Mouse (Mus musculus) WW6 (cell line): ENCODE data around the gene Marc1.

ENCODE experiments used
- DNase-seq: peaks from one replicate; pipeline ENCODE4 v3.0.0-alpha.2; 2013; ENCODE audit warnings: low read depth, low spot score

Marc1 gene

GRCm38 (mm10) chr1:184822678-184823077 lies 11.6 kb upstream of the Marc1 start:
- no peak for DNase-seq

- no peak for DNase-seq
Observed at GRCm38 (mm10) chr1:184817768-184818167, 6.7 kb upstream of the Marc1 start.

GRCm38 (mm10) chr1:184811716-184812250 lies 670 bp upstream of the Marc1 start:
- DNase-seq, result no peak

DNA sequence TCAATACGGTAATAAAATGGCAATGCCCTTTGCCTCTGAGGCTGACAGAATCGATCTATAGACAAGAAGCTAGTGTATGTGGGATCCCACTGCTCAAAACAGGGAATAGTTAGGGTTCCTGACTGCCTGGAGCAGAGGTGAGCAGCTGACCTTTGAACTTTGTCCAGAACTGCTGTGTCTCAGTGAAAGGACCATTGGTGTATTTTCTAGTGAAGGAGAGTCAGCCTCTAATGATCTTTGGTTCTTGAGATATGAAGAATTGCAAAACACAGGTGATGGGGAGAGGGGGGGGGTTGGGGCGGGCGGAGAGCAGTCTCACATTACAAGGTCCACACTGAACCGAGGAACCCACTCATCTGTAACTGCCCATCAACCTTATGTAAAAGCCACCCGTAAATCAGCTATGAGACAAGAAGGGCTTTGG lies 1.5 kb downstream of the Marc1 start:
- DNase-seq, result no peak

DNA sequence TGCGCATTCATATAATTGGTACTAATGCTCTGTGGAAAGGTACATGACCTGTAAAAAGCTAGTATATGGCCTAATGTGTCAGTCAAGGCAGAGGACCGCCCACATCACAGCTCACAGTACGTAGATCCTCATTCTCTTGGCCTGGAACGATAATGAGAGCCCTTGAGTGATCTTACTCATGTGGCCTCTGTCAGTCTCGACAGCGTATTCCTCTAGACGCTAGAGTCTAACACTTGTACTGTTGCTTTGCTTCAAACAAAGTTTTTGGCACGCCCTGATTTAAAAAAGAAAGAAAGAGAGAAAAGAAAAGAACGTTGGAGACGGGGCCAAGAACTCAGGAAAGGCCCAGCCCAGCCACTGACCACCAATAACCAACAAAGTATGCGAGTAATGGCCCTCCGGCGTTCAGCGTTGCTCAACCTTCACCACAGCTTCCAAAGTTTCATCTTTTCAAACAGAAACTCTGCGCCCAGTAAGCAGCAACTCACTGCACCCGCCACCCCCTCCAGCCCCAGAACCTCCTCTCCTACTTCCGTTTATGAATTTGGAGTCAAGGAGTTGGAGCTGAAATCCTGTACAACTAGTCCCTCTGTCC lies 2.6 kb downstream of the Marc1 start:
- no peak for DNase-seq

GRCm38 (mm10) chr1:184807627-184808417 lies 3.3 kb downstream of the Marc1 start:
- DNase-seq, result no peak

- DNase-seq, result no peak
Observed at GRCm38 (mm10) chr1:184807123-184807522, 4.0 kb downstream of the Marc1 start.

DNA sequence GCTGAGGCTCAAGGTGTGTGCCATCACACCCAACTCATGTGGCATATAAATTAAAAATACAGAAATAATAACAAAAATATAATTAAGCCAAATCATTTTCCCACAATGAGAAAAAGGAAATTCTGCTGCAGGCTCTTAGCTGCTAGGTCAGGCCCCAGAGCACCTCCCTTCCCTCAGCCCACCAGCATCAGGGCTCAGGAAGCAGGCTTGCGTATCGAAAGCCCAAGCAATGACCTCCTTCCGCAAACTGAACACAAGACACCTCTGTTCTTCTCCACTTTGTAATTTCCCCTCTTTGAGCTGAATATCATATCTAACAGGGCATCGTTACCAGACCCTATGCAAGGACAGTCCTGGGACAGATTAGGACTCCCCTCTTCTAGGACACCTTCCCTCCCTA lies 5.4 kb downstream of the Marc1 start:
- DNase-seq, result no peak

DNA sequence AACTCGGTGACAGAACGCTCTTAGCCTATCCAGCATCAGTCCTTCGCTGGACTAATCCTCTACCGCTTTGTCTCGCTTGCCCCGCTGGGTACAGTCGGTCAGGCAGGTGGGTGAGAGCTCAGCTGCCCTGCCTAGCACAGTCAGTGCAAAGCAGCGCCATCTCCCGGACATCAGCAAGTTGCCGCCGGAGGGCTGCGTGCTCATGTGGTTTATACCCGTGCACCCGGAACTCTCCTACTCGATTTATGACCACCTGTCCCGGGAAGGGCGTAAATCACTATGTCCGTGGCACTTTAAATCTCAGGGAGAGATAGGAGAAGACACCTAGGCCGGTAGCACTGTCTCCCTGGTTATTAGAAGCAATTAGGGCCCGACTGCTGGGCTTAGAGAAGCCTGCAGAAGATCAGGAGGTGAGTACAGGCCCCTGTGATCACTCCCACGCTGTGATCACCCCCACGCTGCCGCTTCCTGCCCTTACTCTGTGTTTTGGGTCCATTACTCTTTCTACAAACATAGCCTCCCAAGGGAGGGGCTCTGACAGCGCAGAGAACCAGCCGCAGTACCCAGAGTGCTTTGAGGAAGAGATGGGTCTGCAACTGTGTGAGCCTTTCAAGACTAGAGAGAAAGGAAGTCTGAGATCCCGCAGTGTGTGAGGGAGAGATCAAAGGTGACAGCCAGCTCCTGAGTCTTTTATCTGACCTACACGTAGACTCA lies 17.8 kb downstream of the Marc1 start:
- peak; percentile 63 for DNase-seq

DNA sequence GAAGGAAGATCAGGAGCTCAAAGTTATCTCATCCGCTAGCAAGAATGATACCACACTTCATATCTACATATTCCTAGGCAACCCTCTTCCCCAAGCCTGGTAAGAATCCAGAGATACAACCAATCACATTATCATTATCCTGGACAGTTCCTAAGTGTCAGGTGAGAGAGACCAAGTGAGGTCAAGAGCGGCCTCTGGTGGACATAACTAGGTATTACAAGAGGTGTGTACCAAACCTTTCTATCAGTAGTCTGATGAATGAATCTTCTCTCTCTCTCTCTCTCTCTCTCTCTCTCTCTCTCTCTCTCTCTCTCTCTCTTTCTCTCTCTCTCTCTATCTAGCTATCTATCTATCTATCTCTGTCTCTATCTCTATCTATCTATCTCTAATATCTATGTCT lies 20.0 kb downstream of the Marc1 start:
- DNase-seq, result no peak

DNA sequence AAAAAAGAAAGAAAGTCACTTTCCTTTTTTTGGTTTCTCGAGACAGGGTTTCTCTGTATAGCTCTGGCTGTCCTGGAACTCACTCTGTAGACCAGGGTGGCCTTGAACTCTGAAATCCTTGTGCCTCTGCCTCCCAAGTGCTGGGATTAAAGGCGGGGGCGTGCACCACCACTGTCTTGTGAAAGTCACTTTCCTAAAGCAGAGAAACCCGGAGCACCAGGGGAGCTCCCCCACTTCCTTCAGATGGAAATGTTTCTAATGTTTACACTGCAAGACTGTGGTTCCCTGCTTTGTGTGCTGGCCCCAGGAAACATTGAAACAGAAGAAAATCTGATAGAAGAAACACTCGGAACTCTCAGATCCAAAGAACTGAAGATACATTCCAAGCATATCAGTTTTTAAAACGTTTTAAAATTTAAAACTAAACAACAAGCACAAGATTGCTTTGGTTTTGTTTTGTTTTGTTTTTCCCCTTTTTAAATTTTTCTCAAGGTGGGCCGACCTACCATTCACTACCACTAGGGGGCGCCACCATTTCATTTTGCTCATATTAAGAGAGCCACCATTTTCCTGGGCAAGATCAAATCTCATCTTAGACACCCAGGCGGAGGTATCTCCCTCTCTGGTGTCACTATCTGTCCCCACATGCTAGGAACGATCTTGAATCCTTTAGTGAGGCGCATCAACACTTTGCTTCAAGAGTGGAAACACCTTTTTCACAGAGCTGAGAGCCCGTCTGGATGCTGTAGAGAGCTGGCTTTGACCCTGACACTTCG lies 24.5 kb downstream of the Marc1 start:
- DNase-seq, result no peak

DNA sequence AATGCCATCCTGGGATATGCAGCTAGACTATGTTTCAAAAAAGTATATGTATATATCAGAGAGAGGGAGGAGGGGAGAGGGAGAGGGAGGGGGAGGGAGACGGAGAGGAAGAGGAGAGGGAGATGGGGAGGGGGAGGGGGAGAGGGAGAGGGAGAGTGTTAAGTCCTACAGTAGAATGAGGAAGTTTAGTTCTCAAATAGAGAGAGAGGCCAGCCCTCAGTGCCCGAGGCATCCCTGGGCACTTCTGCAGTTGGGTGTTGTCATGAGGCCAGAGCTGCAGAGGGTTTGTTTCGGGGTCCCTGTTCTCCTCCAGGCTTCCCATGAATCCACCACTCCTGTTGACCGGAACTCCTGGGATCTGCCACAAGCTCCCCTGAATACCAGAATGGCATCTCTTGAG lies 27.5 kb downstream of the Marc1 start:
- DNase-seq, result no peak

DNA sequence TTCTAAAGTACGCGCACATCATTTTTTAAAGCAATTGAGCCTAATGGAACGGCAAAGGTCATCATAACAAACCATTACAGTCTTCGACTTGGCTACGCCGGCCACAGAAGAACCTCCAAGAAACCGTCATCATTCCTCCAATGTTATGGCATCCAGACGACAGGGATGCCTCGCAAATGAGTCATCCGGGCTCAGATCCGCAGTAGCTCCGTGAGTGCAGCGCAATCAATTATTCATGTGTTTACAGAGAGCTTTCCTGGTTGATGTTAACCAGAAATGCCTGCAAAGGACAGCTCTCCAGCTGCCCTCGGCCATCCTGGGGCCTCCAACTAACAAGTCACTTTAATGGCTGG lies 29.0 kb downstream of the Marc1 start:
- DNase-seq, result no peak

DNA sequence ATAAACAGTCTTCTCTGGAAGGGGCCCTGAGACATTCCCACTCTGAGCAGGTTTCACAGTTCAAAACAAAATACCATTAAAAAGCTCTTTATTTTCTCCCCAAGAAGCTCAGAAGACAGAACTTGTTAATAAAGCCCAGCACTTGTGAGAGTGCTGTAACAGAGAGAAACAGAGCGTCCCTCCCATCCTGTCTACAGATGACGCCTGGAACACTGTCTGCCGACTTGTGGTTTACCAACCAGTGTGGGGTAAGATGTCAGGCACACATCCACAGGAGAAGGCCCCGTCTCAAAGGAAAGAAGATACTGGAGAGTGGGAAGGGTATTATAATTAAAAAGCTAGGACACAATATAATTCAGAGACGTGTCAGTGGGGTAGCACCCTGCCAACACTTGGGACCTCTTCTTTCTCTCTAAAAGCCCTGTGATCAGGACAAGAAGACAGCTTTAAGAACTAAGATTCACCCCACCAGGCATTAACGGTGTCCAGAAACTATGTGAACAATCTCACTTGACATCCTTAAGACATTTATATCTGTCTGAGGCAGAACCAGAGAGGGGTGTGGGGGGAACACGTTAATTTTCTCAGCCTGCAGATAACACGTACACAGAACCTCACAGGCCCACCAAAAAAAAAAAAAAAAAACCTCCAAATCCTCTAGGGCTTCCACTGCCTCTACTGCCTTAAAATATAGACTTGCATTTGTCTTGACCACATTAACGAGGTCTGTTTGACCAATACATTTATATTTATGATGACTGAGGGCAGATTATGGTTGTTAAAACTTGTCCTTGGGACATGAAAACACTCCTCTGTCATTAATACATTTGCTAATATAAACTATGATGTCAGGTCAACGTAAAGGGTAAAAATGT lies 29.6 kb downstream of the Marc1 start:
- no peak for DNase-seq

DNA sequence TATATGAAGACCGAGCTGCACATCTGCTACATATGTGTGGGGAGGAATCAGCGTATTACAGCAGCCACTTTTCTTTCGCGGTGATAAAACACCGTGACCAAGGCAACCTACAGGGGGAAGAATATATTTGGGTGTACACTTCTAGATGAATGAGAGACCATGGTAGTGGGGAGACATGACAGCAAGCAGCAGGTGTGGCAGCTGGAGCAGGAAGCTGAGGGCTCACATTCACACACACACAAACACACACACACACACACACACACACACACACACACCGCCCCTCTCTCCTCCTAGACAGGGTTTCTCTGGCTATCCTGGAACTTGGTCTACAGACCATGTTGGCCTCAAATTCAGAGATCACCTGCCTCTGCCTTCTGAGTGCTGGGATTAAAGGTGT lies 33.0 kb downstream of the Marc1 start:
- DNase-seq, result no peak

DNA sequence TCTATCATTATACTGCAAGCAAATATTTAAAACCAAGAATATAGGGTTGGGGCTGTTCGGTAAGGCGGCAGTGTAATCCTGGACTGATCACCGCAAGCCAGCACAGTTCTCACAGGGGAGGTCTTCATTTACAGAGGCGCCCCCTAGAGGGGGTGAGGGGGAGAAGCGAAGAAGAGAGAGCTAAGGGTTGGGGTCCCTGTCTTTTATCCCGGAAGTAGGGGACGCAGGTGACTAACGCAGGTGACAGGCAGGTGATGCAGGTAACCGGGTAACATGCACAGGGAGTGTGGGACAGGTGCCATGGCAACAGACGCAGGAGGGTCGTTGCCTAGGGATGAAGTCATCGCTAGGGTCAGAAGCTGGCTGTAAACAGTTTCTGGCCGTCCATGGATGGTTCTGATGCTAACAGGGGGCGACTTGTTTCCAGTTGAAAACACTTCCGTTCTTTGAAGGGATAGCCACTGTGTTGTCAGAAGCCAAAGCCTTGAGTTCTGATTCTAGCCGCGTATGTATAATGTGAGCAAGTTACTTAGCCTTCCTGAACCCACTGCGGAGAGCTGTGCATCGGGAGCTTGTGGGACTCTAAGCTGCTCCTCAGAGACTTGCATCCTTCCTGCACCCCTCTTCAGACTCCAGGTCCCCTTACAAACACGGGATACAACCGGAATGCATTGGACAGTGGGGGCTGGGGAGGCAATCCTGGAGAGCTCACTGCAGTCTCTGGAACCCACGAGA lies 33.9 kb downstream of the Marc1 start:
- DNase-seq, result no peak

DNA sequence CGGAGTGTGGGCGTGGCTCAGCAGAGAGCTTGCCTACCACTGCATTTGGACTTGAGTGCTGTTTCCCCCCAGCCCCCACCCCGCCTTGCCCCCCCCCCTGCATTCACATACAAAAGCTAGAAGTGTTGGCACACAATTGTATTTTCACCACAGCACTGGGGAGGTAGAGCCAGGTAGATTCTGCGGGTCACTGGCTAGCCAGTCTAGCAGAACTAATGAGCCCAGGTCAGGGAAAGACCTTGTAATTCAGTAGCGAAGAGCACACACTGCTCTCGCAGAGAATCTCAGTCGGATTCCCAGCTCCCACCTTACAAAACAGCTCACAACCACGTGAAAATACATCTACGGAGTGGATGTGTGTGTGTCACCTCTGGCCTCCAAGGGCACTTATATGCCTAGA lies 35.8 kb downstream of the Marc1 start:
- DNase-seq, result no peak

- no peak for DNase-seq
Observed at GRCm38 (mm10) chr1:184771891-184772249, 39.2 kb downstream of the Marc1 start.

DNA sequence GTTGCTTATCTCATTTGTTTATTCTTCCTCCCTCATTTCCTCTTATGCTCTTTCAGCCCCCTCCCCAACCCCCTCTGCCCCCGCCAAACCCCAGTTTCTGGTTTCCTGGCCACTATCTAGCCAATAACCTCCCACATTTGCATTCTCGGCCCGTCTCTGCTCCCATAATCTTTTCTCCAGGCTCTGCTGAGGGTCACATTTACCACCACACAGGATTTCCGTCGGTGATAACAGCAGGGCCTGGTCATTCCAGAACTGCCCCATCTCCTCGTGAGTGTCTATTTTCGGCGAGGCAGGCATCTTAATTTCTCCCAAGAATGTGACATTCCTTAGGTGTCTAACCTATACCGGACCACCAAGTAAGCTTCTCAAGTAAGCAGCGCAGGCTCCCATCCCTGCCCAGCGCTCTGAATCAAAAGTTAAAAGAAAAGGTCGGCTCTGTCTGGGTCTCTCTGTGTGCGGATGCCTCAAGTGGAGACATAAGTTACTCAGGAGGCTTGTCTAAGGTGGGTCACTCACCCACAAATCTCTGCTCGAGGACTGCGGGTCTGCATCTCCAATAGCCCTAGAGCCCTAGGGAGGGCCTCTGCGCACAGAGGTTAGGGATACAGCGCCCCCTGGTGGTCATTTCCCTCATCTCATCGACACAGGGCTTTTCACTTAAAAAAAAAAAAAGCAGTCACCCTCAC lies 39.8 kb downstream of the Marc1 start:
- DNase-seq, result no peak

GRCm38 (mm10) chr1:184763866-184764265 lies 47.2 kb downstream of the Marc1 start:
- DNase-seq, result no peak
